Mouse (Mus musculus): Measurements from ENCODE around the gene Prima1.

GRCm38 (mm10) chr12:103283411-103283810, 41.5 kb upstream of the Prima1 start:
- TF ChIP-seq CTCF (IDR thresholded peaks at IDR 0.05; ENCODE audit: insufficient read depth, low read length) (no peak), POLR2A (IDR thresholded peaks at IDR 0.05; ENCODE audit: borderline replicate concordance, extremely low read depth, low read depth, low read length) (no peak)
